Mouse (Mus musculus) heart, postnatal 36 days (tissue): Measurements from ENCODE around the gene Asic4. TPM values are rescaled to one million over a fixed set of nuclear protein-coding genes. Genes with fewer than 3 reads are reported as not detected.

Experiments used
- DNase-seq, 2 experiments: peaks; one replicate each; pipeline ENCODE4 v3.0.0; 2021 to 2022
- intact Hi-C: fragments of 180-260 bp; cut with DNase I; formaldehyde crosslinking; loops from one replicate; pipeline ENCODE4 v1.15.1; 2025
- total RNA-seq, 2 experiments: library from RNA; stranded (reverse); gene quantifications; 2 replicates each; pipeline ENCODE4 v1.2.3; 2021

Gene Asic4
- total RNA-seq, 2 experiments from 2014 or later, result not detected

- DNase-seq, result no peak
- intact Hi-C loops, result no loop called here
Observed at GRCm38 (mm10) chr1:75498897-75499296, 48.7 kb downstream of the Asic4 start.

GRCm38 (mm10) chr1:75499441-75499840, 49.2 kb downstream of the Asic4 start:
- DNase-seq, result no peak
- intact Hi-C loops, result no loop called here

GRCm38 (mm10) chr1:75501905-75502304, 51.7 kb downstream of the Asic4 start:
- no peak for DNase-seq
- intact Hi-C loops, result no loop called here

GRCm38 (mm10) chr1:75502945-75503650, 52.9 kb downstream of the Asic4 start:
- intact Hi-C loops, result no loop called here
- no peak for DNase-seq

- no peak for DNase-seq
- intact Hi-C loops, result no loop called here
Observed at GRCm38 (mm10) chr1:75503651-75503980, 53.4 kb downstream of the Asic4 start.

- intact Hi-C loops, result loop anchor here (2.0 kb wide), 3 partner anchors 24 to 92 kb away; no protein-coding TSS in a partner anchor
- no peak for DNase-seq
Observed at GRCm38 (mm10) chr1:75504256-75505045, 54.2 kb downstream of the Asic4 start.

GRCm38 (mm10) chr1:75505159-75505955, 55.1 kb downstream of the Asic4 start:
- DNase-seq, result peak; percentile 71 to 75
- intact Hi-C loops, result loop anchor here (2.0 kb wide), 3 partner anchors 25 to 91 kb away; no protein-coding TSS in a partner anchor

GRCm38 (mm10) chr1:75505956-75506831, 56.0 kb downstream of the Asic4 start, which contains the start of gene Obsl1:
Gene Obsl1 (minus strand): TSS chr1:75506452.
- DNase-seq, result peak; percentile 70 to 78
- intact Hi-C loops, result loop anchor here (2.0 kb wide), 4 partner anchors 25 to 91 kb away; no protein-coding TSS in a partner anchor

GRCm38 (mm10) chr1:75507006-75507405, 56.8 kb downstream of the Asic4 start, which contains the start of gene Inha:
Gene Inha (plus strand): TSS chr1:75507077.
- DNase-seq, result no peak
- intact Hi-C loops, result loop anchor here (2.0 kb wide), 1 partner anchor 42 kb away; no protein-coding TSS in a partner anchor

GRCm38 (mm10) chr1:75509586-75509985, 59.4 kb downstream of the Asic4 start:
- intact Hi-C loops, result no loop called here
- DNase-seq, result no peak

- DNase-seq, result no peak
- intact Hi-C loops, result no loop called here
Observed at GRCm38 (mm10) chr1:75510154-75510553, 59.9 kb downstream of the Asic4 start.

- intact Hi-C loops, result no loop called here
- no peak for DNase-seq
Observed at GRCm38 (mm10) chr1:75511437-75512210, 61.4 kb downstream of the Asic4 start.

- DNase-seq, result no peak
- intact Hi-C loops, result no loop called here
Observed at GRCm38 (mm10) chr1:75512550-75512949, 62.3 kb downstream of the Asic4 start.

GRCm38 (mm10) chr1:75516703-75517380, 66.6 kb downstream of the Asic4 start:
- no peak for DNase-seq
- intact Hi-C loops, result no loop called here

GRCm38 (mm10) chr1:75517984-75518383, 67.7 kb downstream of the Asic4 start:
- DNase-seq, result no peak
- intact Hi-C loops, result no loop called here

GRCm38 (mm10) chr1:75518427-75518826, 68.2 kb downstream of the Asic4 start:
- no peak for DNase-seq
- intact Hi-C loops, result no loop called here

GRCm38 (mm10) chr1:75519576-75519975, 69.3 kb downstream of the Asic4 start:
- DNase-seq, result no peak
- intact Hi-C loops, result no loop called here

GRCm38 (mm10) chr1:75521321-75522031, 71.2 kb downstream of the Asic4 start, which contains the start of gene Stk11ip:
Gene Stk11ip (plus strand): TSS chr1:75521529.
- intact Hi-C loops, result loop anchor here (5.0 kb wide), 1 partner anchor 44 kb away; the partner anchor contains the start of genes Chpf and Tmem198
- peak; percentile 91 to 95 for DNase-seq
